Mouse (Mus musculus): ENCODE results near the gene Kmt2d. TPM values are rescaled to one million over a fixed set of nuclear protein-coding genes. Genes with fewer than 3 reads are reported as not detected.

The Kmt2d gene
- polyA plus RNA-seq, 2 experiments, result 3.9 to 5.7 TPM

GRCm38 (mm10) chr15:98793141-98793698 is 77.8 kb downstream of the Kmt2d start:
- Histone ChIP-seq H3K4me2 (ENCODE audit: low read depth) (no peak overlapping the region), H3K36me3 (replicated peaks; ENCODE audit: control insufficient read depth, insufficient read depth, low read depth) (no peaks in the 10 kb centered on the region), H3K27ac (no peak overlapping the region), H3K4me3 (ENCODE audit: insufficient read depth in 1 of 2, low read depth in 2 of 2, low read length in 2 of 2) (no peak overlapping the region), H3K9me3 (ENCODE audit: control insufficient read depth, low read length) (no peaks in the 10 kb centered on the region), H3K4me1 (replicated peaks; ENCODE audit: control insufficient read depth in 2 of 2, insufficient read depth in 2 of 2, low read length in 1 of 2) (no peaks in the 10 kb centered on the region), H3K27me3 (ENCODE audit: control insufficient read depth, insufficient read depth, low read length) (peaks cover 98% of the 10 kb centered on the region), H3K9ac (replicated peaks) (no peak overlapping the region)
- 1% methylated on average over 13 of the region's 13 CpGs for WGBS (ENCODE audit: insufficient replicate concordance)
- DNase-seq (ENCODE audit: low read depth in 3 of 3, low spot score in 3 of 3) (no peak), ATAC-seq (ENCODE audit: insufficient read depth) (no peak)
- TF ChIP-seq CTCF (IDR thresholded peaks at IDR 0.05; ENCODE audit: low read depth), result no peak

DNA sequence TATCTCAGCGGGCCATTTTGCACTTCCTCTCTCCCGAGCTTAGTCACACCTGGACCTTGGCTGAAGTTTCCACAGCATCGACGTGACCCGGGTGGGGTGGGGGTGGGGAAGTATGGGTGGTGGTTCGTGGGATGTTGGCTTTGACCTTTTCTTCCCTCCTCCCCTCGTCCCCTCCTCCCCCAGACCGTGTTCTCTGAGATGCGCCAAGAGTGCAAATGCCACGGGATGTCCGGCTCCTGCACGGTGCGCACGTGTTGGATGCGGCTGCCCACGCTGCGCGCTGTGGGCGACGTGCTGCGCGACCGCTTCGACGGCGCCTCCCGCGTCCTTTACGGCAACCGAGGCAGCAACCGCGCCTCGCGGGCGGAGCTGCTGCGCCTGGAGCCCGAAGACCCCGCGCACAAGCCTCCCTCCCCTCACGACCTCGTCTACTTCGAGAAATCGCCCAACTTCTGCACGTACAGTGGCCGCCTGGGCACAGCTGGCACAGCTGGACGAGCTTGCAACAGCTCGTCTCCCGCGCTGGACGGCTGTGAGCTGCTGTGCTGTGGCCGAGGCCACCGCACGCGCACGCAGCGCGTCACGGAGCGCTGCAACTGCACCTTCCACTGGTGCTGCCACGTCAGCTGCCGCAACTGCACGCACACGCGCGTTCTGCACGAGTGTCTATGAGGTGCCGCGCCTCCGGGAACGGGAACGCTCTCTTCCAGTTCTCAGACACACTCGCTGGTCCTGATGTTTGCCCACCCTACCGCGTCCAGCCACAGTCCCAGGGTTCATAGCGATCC is 78.6 kb downstream of the Kmt2d start:
- WGBS (ENCODE audit: insufficient replicate concordance), result 3% methylated on average over 75 of the region's 75 CpGs
- Histone ChIP-seq H3K4me3 (ENCODE audit: insufficient read depth in 1 of 2, low read depth in 2 of 2, low read length in 2 of 2) (no peak overlapping the region), H3K9me3 (ENCODE audit: control insufficient read depth, low read length) (no peaks in the 10 kb centered on the region), H3K4me2 (ENCODE audit: low read depth) (no peak overlapping the region), H3K4me1 (replicated peaks; ENCODE audit: control insufficient read depth in 2 of 2, insufficient read depth in 2 of 2, low read length in 1 of 2) (no peaks in the 10 kb centered on the region), H3K9ac (replicated peaks) (no peak overlapping the region), H3K27ac (no peak overlapping the region), H3K27me3 (ENCODE audit: control insufficient read depth, insufficient read depth, low read length) (peaks cover 98% of the 10 kb centered on the region), H3K36me3 (replicated peaks; ENCODE audit: control insufficient read depth, insufficient read depth, low read depth) (no peaks in the 10 kb centered on the region)
- ATAC-seq (ENCODE audit: insufficient read depth), result no peak
- no peak for DNase-seq (ENCODE audit: low read depth in 3 of 3, low spot score in 3 of 3)
- TF ChIP-seq CTCF (IDR thresholded peaks at IDR 0.05; ENCODE audit: low read depth), result no peak
- no peak for TF ChIP-seq EP300 (IDR thresholded peaks at IDR 0.05; ENCODE audit: low read depth)

DNA sequence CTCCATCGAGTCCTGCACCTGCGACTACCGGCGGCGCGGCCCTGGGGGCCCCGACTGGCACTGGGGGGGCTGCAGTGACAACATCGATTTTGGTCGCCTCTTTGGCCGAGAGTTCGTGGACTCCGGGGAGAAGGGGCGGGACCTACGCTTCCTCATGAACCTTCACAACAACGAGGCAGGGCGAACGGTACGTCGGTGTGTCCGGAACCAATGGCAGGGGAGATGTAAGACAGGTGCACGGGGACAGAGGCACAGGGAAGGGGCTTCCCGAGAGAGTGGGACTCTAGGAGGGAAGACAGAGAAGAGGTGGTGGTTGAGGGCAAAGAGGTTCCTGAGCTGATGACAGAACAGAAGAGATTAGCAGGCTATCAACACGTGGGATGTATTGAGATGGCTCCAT is 79.2 kb downstream of the Kmt2d start:
- H3K27ac ChIP-seq, result no peak overlapping the region
- H3K36me3 ChIP-seq (replicated peaks; ENCODE audit: control insufficient read depth, insufficient read depth, low read depth), result no peaks in the 10 kb centered on the region
- 2% methylated on average over 23 of the region's 23 CpGs for WGBS (ENCODE audit: insufficient replicate concordance)
- no peak overlapping the region for H3K9ac ChIP-seq (replicated peaks)
- H3K4me3 ChIP-seq (ENCODE audit: insufficient read depth in 1 of 2, low read depth in 2 of 2, low read length in 2 of 2), result no peak overlapping the region
- TF ChIP-seq CTCF (IDR thresholded peaks at IDR 0.05; ENCODE audit: low read depth) (no peak), EP300 (IDR thresholded peaks at IDR 0.05; ENCODE audit: low read depth) (no peak)
- ATAC-seq (ENCODE audit: insufficient read depth), result no peak
- no peak overlapping the region for H3K4me2 ChIP-seq (ENCODE audit: low read depth)
- no peaks in the 10 kb centered on the region for H3K9me3 ChIP-seq (ENCODE audit: control insufficient read depth, low read length)
- H3K4me1 ChIP-seq (replicated peaks; ENCODE audit: control insufficient read depth in 2 of 2, insufficient read depth in 2 of 2, low read length in 1 of 2), result no peaks in the 10 kb centered on the region
- no peak for DNase-seq (ENCODE audit: low read depth in 3 of 3, low spot score in 3 of 3)
- peaks cover 96% of the 10 kb centered on the region for H3K27me3 ChIP-seq (ENCODE audit: control insufficient read depth, insufficient read depth, low read length)

DNA sequence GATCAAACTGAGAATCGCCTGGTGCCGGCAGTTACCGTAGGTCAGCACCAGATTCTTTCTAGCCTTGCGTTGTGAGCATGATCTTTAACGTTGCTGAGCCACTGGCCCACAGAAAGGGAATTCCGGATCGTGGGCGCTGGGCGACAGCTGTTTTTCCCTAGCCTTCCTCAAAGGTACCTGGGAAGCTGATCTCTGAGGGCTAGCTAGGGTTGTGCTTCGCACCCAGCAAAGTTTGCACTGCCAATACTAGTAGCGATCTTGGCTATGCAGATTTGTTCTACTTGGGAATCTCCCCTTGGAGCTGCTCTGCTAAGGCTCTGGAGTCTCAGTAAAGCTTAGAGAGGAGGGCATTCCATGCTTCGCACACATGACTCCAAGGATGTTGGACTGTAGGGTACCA is 79.8 kb downstream of the Kmt2d start:
- DNase-seq (ENCODE audit: low read depth in 3 of 3, low spot score in 3 of 3) (no peak), ATAC-seq (ENCODE audit: insufficient read depth) (no peak)
- no peak overlapping the region for H3K9ac ChIP-seq (replicated peaks)
- H3K27ac ChIP-seq, result no peak overlapping the region
- no peaks in the 10 kb centered on the region for H3K9me3 ChIP-seq (ENCODE audit: control insufficient read depth, low read length)
- WGBS (ENCODE audit: insufficient replicate concordance), result 6% methylated on average over 12 of the region's 12 CpGs
- TF ChIP-seq CTCF (IDR thresholded peaks at IDR 0.05; ENCODE audit: low read depth), result no peak
- no peak for TF ChIP-seq EP300 (IDR thresholded peaks at IDR 0.05; ENCODE audit: low read depth)
- no peak overlapping the region for H3K4me2 ChIP-seq (ENCODE audit: low read depth)
- H3K4me1 ChIP-seq (replicated peaks; ENCODE audit: control insufficient read depth in 2 of 2, insufficient read depth in 2 of 2, low read length in 1 of 2), result no peaks in the 10 kb centered on the region
- H3K36me3 ChIP-seq (replicated peaks; ENCODE audit: control insufficient read depth, insufficient read depth, low read depth), result no peaks in the 10 kb centered on the region
- H3K4me3 ChIP-seq (ENCODE audit: insufficient read depth in 1 of 2, low read depth in 2 of 2, low read length in 2 of 2), result no peak overlapping the region
- H3K27me3 ChIP-seq (ENCODE audit: control insufficient read depth, insufficient read depth, low read length), result peaks cover 94% of the 10 kb centered on the region

DNA sequence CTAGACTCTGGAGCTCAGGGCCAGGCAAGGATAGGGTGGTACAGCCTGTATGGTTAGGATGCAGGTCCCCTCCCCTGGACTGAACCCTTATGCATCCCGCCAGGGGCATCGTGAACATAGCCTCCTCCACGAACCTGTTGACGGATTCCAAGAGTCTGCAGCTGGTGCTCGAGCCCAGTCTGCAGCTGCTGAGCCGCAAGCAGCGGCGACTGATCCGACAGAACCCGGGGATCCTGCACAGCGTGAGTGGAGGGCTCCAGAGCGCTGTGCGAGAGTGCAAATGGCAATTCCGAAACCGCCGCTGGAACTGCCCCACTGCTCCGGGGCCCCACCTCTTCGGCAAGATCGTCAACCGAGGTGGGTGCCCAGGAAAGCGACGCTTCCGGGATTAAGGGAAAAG is 80.2 kb downstream of the Kmt2d start:
- H3K4me1 ChIP-seq (replicated peaks; ENCODE audit: control insufficient read depth in 2 of 2, insufficient read depth in 2 of 2, low read length in 1 of 2), result no peaks in the 10 kb centered on the region
- no peaks in the 10 kb centered on the region for H3K9me3 ChIP-seq (ENCODE audit: control insufficient read depth, low read length)
- H3K9ac ChIP-seq (replicated peaks), result no peak overlapping the region
- H3K27me3 ChIP-seq (ENCODE audit: control insufficient read depth, insufficient read depth, low read length), result peaks cover 90% of the 10 kb centered on the region
- no peak overlapping the region for H3K4me3 ChIP-seq (ENCODE audit: insufficient read depth in 1 of 2, low read depth in 2 of 2, low read length in 2 of 2)
- no peak overlapping the region for H3K4me2 ChIP-seq (ENCODE audit: low read depth)
- H3K36me3 ChIP-seq (replicated peaks; ENCODE audit: control insufficient read depth, insufficient read depth, low read depth), result no peaks in the 10 kb centered on the region
- DNase-seq (ENCODE audit: low read depth in 3 of 3, low spot score in 3 of 3), result no peak
- WGBS (ENCODE audit: insufficient replicate concordance), result 1% methylated on average over 23 of the region's 23 CpGs
- TF ChIP-seq CTCF (IDR thresholded peaks at IDR 0.05; ENCODE audit: low read depth) (no peak), EP300 (IDR thresholded peaks at IDR 0.05; ENCODE audit: low read depth) (no peak)
- ATAC-seq (ENCODE audit: insufficient read depth), result no peak
- H3K27ac ChIP-seq, result no peak overlapping the region
